Mouse (Mus musculus): ENCODE results near the gene Ccdc51.

DNA sequence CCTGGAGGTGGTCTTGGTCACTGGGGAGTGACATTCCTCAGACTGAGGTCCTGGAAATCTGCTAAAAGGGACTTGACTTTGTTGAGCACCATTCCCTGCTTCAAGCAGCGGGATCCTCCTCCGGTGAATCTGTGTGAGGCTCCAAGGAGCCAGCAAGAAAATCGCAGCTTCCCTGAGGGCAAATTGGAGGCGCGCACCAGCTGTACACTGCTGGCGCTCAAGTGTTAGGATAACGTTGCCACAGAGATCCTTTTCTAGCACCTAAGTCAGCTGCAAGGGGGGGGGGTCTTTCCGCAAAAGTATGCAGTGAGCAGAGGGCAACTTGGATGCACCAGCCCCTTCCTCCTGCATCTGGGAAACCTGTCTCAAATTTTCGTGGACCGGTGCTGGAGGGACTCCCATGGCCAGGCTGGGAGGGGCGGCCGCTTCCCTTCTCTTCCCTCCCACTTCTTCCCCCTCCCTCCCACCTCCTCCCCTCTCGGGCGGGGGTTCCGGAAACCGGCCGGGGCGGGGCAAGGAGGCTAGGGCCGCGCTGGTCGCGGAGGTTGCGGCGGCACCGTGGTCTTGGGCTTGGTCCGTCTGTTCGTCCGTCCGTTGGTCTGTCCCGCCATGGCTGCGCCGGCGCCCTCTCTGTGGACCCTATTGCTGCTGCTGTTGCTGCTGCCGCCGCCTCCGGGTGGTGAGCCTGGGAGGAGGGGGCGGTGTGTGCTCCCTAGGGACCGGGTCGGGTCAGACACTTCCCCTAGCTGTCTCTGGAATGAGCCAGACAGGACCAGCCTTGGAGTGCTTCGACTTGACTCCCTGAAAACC is 44.0 kb upstream of the Ccdc51 start, which contains the start of gene Shisa5:
- TF ChIP-seq MAX (IDR thresholded peaks at IDR 0.05) = no peak
- TF ChIP-seq CTCF (IDR thresholded peaks at IDR 0.05; ENCODE audit: control insufficient read depth, insufficient read depth, insufficient read length) = no peak
- no peak for TF ChIP-seq CEBPB (IDR thresholded peaks at IDR 0.05; ENCODE audit: low read depth)
- no peak for TF ChIP-seq USF1 (IDR thresholded peaks at IDR 0.05; ENCODE audit: low read depth)
